Mouse (Mus musculus) lung, adult 2 months (tissue): Measurements from ENCODE around the gene Pik3ip1.

Experiments
- CTCF ChIP-seq: fragments of 200-500 bp; IDR thresholded peaks from 2 replicates; pipeline ENCODE4 v1.5.1; 2011; ENCODE audit warnings: mild to moderate bottlenecking, low read length, control low read depth; ENCODE audit not compliant: insufficient read depth
- POLR2A ChIP-seq: fragments of 200-500 bp; IDR thresholded peaks from 2 replicates; pipeline ENCODE4 v1.6.1; 2011; ENCODE audit warnings: low read depth, mild to moderate bottlenecking, control low read depth, low read length, borderline replicate concordance; ENCODE audit errors: extremely low read depth

- no peak for TF ChIP-seq POLR2A
- TF ChIP-seq CTCF: no peak
Observed at GRCm38 (mm10) chr11:3387482-3388196, 57.4 kb downstream of the Pik3ip1 start.
